Mouse (Mus musculus): ENCODE results near the gene Sox21.
A peak's percentile ranks its signal among the peaks of the same experiment; 100 is the strongest.

The Sox21 gene

GRCm38 (mm10) chr14:118225061-118225743 is 11.6 kb downstream of the Sox21 start:
- DNase-seq: no peak

- no peak for DNase-seq
Measured at GRCm38 (mm10) chr14:118220885-118221284, 15.9 kb downstream of the Sox21 start.

- DNase-seq: no peak
Measured at GRCm38 (mm10) chr14:118216826-118217225, 20.0 kb downstream of the Sox21 start.

- no peak for DNase-seq
Measured at GRCm38 (mm10) chr14:118212188-118212804, 24.5 kb downstream of the Sox21 start.

- peak; percentile 37 for DNase-seq
Measured at GRCm38 (mm10) chr14:118209642-118210041, 27.2 kb downstream of the Sox21 start.

- DNase-seq: no peak
Measured at GRCm38 (mm10) chr14:118207347-118207746, 29.5 kb downstream of the Sox21 start.

GRCm38 (mm10) chr14:118203031-118203430 is 33.8 kb downstream of the Sox21 start:
- DNase-seq: no peak

- no peak for DNase-seq
Measured at GRCm38 (mm10) chr14:118202006-118202405, 34.8 kb downstream of the Sox21 start.

- DNase-seq: no peak
Measured at GRCm38 (mm10) chr14:118200731-118201130, 36.1 kb downstream of the Sox21 start.

GRCm38 (mm10) chr14:118197063-118197462 is 39.8 kb downstream of the Sox21 start:
- no peak for DNase-seq

- DNase-seq: no peak
Measured at GRCm38 (mm10) chr14:118194219-118194914, 42.5 kb downstream of the Sox21 start.

GRCm38 (mm10) chr14:118193663-118194062 is 43.2 kb downstream of the Sox21 start:
- no peak for DNase-seq

- no peak for DNase-seq
Measured at GRCm38 (mm10) chr14:118193001-118193628, 43.7 kb downstream of the Sox21 start.

- DNase-seq: peak; percentile 20
Measured at GRCm38 (mm10) chr14:118191442-118191841, 45.4 kb downstream of the Sox21 start.
